14 mouse cellular contexts compared by ENCODE assay signal in genomic region chr8:20590117-20590997, GRCm38 (mm10). TPM values are rescaled to one million over a fixed set of nuclear protein-coding genes. Genes with fewer than 3 reads are reported as not detected.
A peak's percentile ranks its signal among the peaks of the same experiment; 100 is the strongest.
DNase-seq lines count a peak whose midpoint lies in the region; ATAC-seq and TF ChIP-seq lines count a peak whose summit lies in the region.
"Not testable (repeated sequence)": the region's sequence is repeated elsewhere in the genome, so short reads cannot be mapped to it uniquely, and the experiment has no call there.
"Had no signal": no experiment of that assay in that cellular context is flagged by ENCODE, and none has a peak within 500 bp of the region (broad histone marks: within the 10 kb centered on the region; RNA-seq: fewer than 3 reads in every experiment).

No protein-coding gene starts in this region.

- H3K9ac ChIP-seq in lung, embryonic 14.5 days = not testable (repeated sequence)

- WGBS in heart, embryonic 10.5 days = 83% methylated on average over 3 of the region's 9 CpGs
- 85% methylated on average over 3 of the region's 9 CpGs for WGBS in lung, embryonic 14.5 days
- 85% methylated on average over 3 of the region's 9 CpGs for WGBS in thymus, adult 2 months

- TF ChIP-seq CTCF in lung, embryonic 14.5 days (IDR thresholded peaks at IDR 0.05; ENCODE audit: low read depth); thymus, adult 2 months (IDR thresholded peaks at IDR 0.05; ENCODE audit: borderline replicate concordance, control insufficient read depth, extremely low read depth, insufficient read depth, low read length, poor library complexity): not testable (repeated sequence)

- not testable (repeated sequence) for H3K4me3 ChIP-seq in heart, embryonic 10.5 days; lung, embryonic 14.5 days (ENCODE audit: low read depth, low read length); thymus, adult 2 months (ENCODE audit: control insufficient read depth, insufficient read depth, low read length)

- not testable (repeated sequence) for H3K9me3 ChIP-seq in heart, embryonic 10.5 days; lung, embryonic 14.5 days (ENCODE audit: low read depth, low read length)

- not testable (repeated sequence) for H3K36me3 ChIP-seq in heart, embryonic 10.5 days; lung, embryonic 14.5 days (ENCODE audit: insufficient read depth); thymus, adult 2 months (ENCODE audit: control insufficient read depth, insufficient read depth, low read length)

- ATAC-seq in erythroid progenitor cell, adult 5-6 weeks (replicated peaks; ENCODE audit: low FRiP score, poor library complexity, severe bottlenecking) = peak; percentile 65
- ATAC-seq in lung, embryonic 14.5 days (ENCODE audit: insufficient read depth) = not testable (repeated sequence)

- H3K27me3 ChIP-seq in heart, embryonic 10.5 days (ENCODE audit: insufficient read depth, poor library complexity, severe bottlenecking); lung, embryonic 14.5 days (ENCODE audit: insufficient read depth, low read length); thymus, adult 2 months (ENCODE audit: control insufficient read depth, insufficient read depth, low read length): not testable (repeated sequence)

- not testable (repeated sequence) for TF ChIP-seq POLR2A in thymus, adult 2 months (IDR thresholded peaks at IDR 0.05; ENCODE audit: control insufficient read depth, extremely low read depth, insufficient read depth, low read length, poor library complexity)

- H3K27ac ChIP-seq in heart, embryonic 10.5 days; lung, embryonic 14.5 days (ENCODE audit: low read depth); thymus, adult 2 months (ENCODE audit: control insufficient read depth, insufficient read depth, low read length): not testable (repeated sequence)

- not testable (repeated sequence) for H3K4me2 ChIP-seq in lung, embryonic 14.5 days

- DNase-seq in 416B (ENCODE audit: low read depth) = peak; percentile 21
- DNase-seq in adrenal gland, postnatal 14 days = peak; percentile 9
- peak; percentile 52 for DNase-seq in heart, embryonic 10.5 days (ENCODE audit: low spot score)
- DNase-seq in kidney, postnatal 4 days = peak; percentile 3 to 7
- peak; percentile 0 for DNase-seq in lung, embryonic 14.5 days
- peak; percentile 35 for DNase-seq in ovary, postnatal 14 days (ENCODE audit: low spot score)
- peak; percentile 44 for DNase-seq in thymus, adult 2 months

- H3K4me1 ChIP-seq in heart, embryonic 10.5 days; lung, embryonic 14.5 days (ENCODE audit: insufficient read depth); thymus, adult 2 months (replicated peaks; ENCODE audit: control insufficient read depth, insufficient read depth, low read length): not testable (repeated sequence)

RNA-seq across cellular contexts. Expression of gene Gm21119, which starts 24.4 kb away (rescaled TPM):
- total RNA-seq in adrenal gland, postnatal 14 days (2021) = 0.37 TPM in 1 of 2 replicates, not detected in the other
- total RNA-seq in erythroid progenitor cell, adult 5-6 weeks (2015; ENCODE audit: low replicate concordance) = not detected in 2 replicates
- total RNA-seq in erythroid progenitor cell, adult 5-6 weeks (2017; ENCODE audit: low replicate concordance) = not detected in 2 replicates
- polyA plus RNA-seq in heart, embryonic 10.5 days (2016; fragmentation: Nextera tagmentation; extraction: Ambion mirVana) = 0.11 and 0.13 TPM in 2 replicates
- 0.24 and 0.80 TPM in 2 replicates for polyA plus RNA-seq in lung, embryonic 14.5 days (2014; fragmentation: Nextera tagmentation; extraction: Ambion mirVana)
- 0.04 TPM in 1 of 2 replicates, not detected in the other for polyA plus RNA-seq in thymus, adult 2 months (2012; rRNA removed)
- polyA plus RNA-seq: C2C12; heart, embryonic 12.5 days; kidney, embryonic 16.5 days; liver, embryonic 12.5 days; myocyte; stomach, embryonic 16.5 days had no signal

Comparison
In these comparisons a context has a peak if more than half of its experiments do, and no peak if none do; other contexts are left out.
1. DNase-seq: peak in every context shown above with its lines; median percentile 52 in heart, embryonic 10.5 days; 44 in thymus, adult 2 months; 35 in ovary, postnatal 14 days; 21 in 416B; 9 in adrenal gland, postnatal 14 days; 5 in kidney, postnatal 4 days; 0 in lung, embryonic 14.5 days.